Comparison of ENCODE assay signal across 9 mouse cellular contexts in genomic region chr7:110638305-110639110, GRCm38 (mm10). TPM values are rescaled to one million over a fixed set of nuclear protein-coding genes. Genes with fewer than 3 reads are reported as not detected.
DNase-seq lines count a peak whose midpoint lies in the region; ATAC-seq and TF ChIP-seq lines count a peak whose summit lies in the region.
"Had no signal": no experiment of that assay in that cellular context is flagged by ENCODE, and none has a peak within 500 bp of the region (broad histone marks: within the 10 kb centered on the region; RNA-seq: fewer than 3 reads in every experiment).

No protein-coding gene starts in this region.

- DNase-seq in lung, postnatal 0 days (ENCODE audit: low spot score) = peak; percentile 56
- no peak for DNase-seq in lung, postnatal 10 days
- DNase-seq in kidney, postnatal 0 days (ENCODE audit: low spot score) = no peak
- DNase-seq in ovary, postnatal 14 days (ENCODE audit: low spot score) = no peak
- no peak for DNase-seq in right cerebral cortex, postnatal 14 days
- DNase-seq in layer of hippocampus, postnatal 14 days (ENCODE audit: low spot score in 2 of 2) = no peak

- H3K9me3 ChIP-seq in lung, postnatal 0 days (ENCODE audit: low read length) = no peaks in the 10 kb centered on the region
- H3K9me3 ChIP-seq in heart, embryonic 16.5 days (replicated peaks; ENCODE audit: control insufficient read depth, low read length) = no peaks in the 10 kb centered on the region
- no peaks in the 10 kb centered on the region for H3K9me3 ChIP-seq in kidney, postnatal 0 days (replicated peaks; ENCODE audit: low read length)
- H3K9me3 ChIP-seq: limb, embryonic 13.5 days had no signal

- H3K4me2 ChIP-seq in lung, postnatal 0 days (replicated peaks; ENCODE audit: low read depth, low read length) = no peak overlapping the region
- H3K4me2 ChIP-seq in heart, embryonic 16.5 days (ENCODE audit: low read depth, low read length) = no peak overlapping the region; the same call in 1 of the 2 replicates
- no peak overlapping the region for H3K4me2 ChIP-seq in kidney, postnatal 0 days (ENCODE audit: low read length)
- H3K4me2 ChIP-seq: limb, embryonic 13.5 days had no signal

- no peaks in the 10 kb centered on the region for H3K36me3 ChIP-seq in lung, postnatal 0 days (ENCODE audit: insufficient read depth, low read length)
- H3K36me3 ChIP-seq in heart, embryonic 16.5 days (ENCODE audit: control insufficient read depth, insufficient read depth) = no peaks in the 10 kb centered on the region
- H3K36me3 ChIP-seq in kidney, postnatal 0 days (ENCODE audit: insufficient read depth, low read length) = no peaks in the 10 kb centered on the region
- H3K36me3 ChIP-seq: limb, embryonic 13.5 days had no signal

- H3K4me3 ChIP-seq in lung, postnatal 0 days (ENCODE audit: low read depth, low read length) = no peak overlapping the region
- H3K4me3 ChIP-seq in heart, embryonic 16.5 days (ENCODE audit: low read length) = no peak overlapping the region
- no peak overlapping the region for H3K4me3 ChIP-seq in kidney, postnatal 0 days (replicated peaks; ENCODE audit: low read depth, low read length)
- H3K4me3 ChIP-seq: limb, embryonic 13.5 days; myocyte had no signal

- 45% methylated on average over 17 of the region's 17 CpGs for WGBS in lung, postnatal 0 days
- 44% methylated on average over 17 of the region's 17 CpGs for WGBS in heart, embryonic 16.5 days
- WGBS in kidney, postnatal 0 days = 54% methylated on average over 17 of the region's 17 CpGs

- no peaks in the 10 kb centered on the region; the same call in 1 of the 2 replicates for H3K4me1 ChIP-seq in lung, postnatal 0 days (ENCODE audit: insufficient read depth, low read depth, low read length)
- H3K4me1 ChIP-seq in heart, embryonic 16.5 days (ENCODE audit: control insufficient read depth, insufficient read depth, low read length) = peaks cover 20% of the 10 kb centered on the region
- peaks cover 6% of the 10 kb centered on the region for H3K4me1 ChIP-seq in kidney, postnatal 0 days (replicated peaks; ENCODE audit: insufficient read depth, low read length)

- peak; percentile 62 for ATAC-seq in lung, postnatal 0 days
- ATAC-seq in heart, embryonic 16.5 days (replicated peaks; ENCODE audit: extremely low read depth, insufficient read depth, low FRiP score) = peak; percentile 77
- ATAC-seq in kidney, postnatal 0 days (replicated peaks; ENCODE audit: low FRiP score, low read depth) = peak; percentile 55; the same call in 1 of the 2 replicates

- H3K27ac ChIP-seq in lung, postnatal 0 days (ENCODE audit: low read length) = no peak overlapping the region
- no peak overlapping the region for H3K27ac ChIP-seq in heart, embryonic 16.5 days (ENCODE audit: low read length)
- peak overlapping the region; percentile 72 for H3K27ac ChIP-seq in kidney, postnatal 0 days
- H3K27ac ChIP-seq: limb, embryonic 13.5 days had no signal

- no peak for TF ChIP-seq EP300 in lung, postnatal 0 days (IDR thresholded peaks at IDR 0.05)

- H3K27me3 ChIP-seq in lung, postnatal 0 days (replicated peaks; ENCODE audit: insufficient read depth, low read length) = no peaks in the 10 kb centered on the region
- H3K27me3 ChIP-seq in heart, embryonic 16.5 days (ENCODE audit: control insufficient read depth, insufficient read depth, low read length) = no peaks in the 10 kb centered on the region
- H3K27me3 ChIP-seq in kidney, postnatal 0 days (ENCODE audit: insufficient read depth, low read length) = no peaks in the 10 kb centered on the region
- H3K27me3 ChIP-seq: limb, embryonic 13.5 days had no signal

- H3K9ac ChIP-seq in lung, postnatal 0 days (replicated peaks; ENCODE audit: low read depth) = no peak overlapping the region
- H3K9ac ChIP-seq in heart, embryonic 16.5 days (ENCODE audit: low read length) = 0 out of 2 replicates have a peak overlapping the region, but pooled peaks have one; percentile 25
- H3K9ac ChIP-seq in kidney, postnatal 0 days (ENCODE audit: low read depth, low read length) = no peak overlapping the region
- H3K9ac ChIP-seq: limb, embryonic 13.5 days had no signal

- no peak for TF ChIP-seq CTCF in lung, postnatal 0 days (IDR thresholded peaks at IDR 0.05)
- no peak for TF ChIP-seq CTCF in kidney, postnatal 0 days (IDR thresholded peaks at IDR 0.05; ENCODE audit: low read depth)

RNA-seq across cellular contexts. Expression of gene Adm, which starts 11.0 kb away (rescaled TPM):
- 4.8 and 7.8 TPM in 2 replicates for polyA plus RNA-seq in lung, postnatal 0 days (2015; fragmentation: Nextera tagmentation; extraction: Ambion mirVana)
- 22.6 and 25.8 TPM in 2 replicates for polyA plus RNA-seq in heart, embryonic 16.5 days (2015; fragmentation: Nextera tagmentation; extraction: Ambion mirVana)
- polyA plus RNA-seq in kidney, postnatal 0 days (2015; fragmentation: Nextera tagmentation; extraction: Ambion mirVana) = 9.9 and 10.6 TPM in 2 replicates
- 1 to 10 TPM; 1.5 to 2.4 TPM for total RNA-seq in layer of hippocampus, postnatal 14 days (2021)

RNA-seq across cellular contexts. Expression of gene Sbf2, which starts 23.8 kb away (rescaled TPM):
- polyA plus RNA-seq in lung, postnatal 0 days (2015; fragmentation: Nextera tagmentation; extraction: Ambion mirVana) = 23.3 and 25.7 TPM in 2 replicates
- polyA plus RNA-seq in heart, embryonic 16.5 days (2015; fragmentation: Nextera tagmentation; extraction: Ambion mirVana) = 30.8 and 35.0 TPM in 2 replicates
- polyA plus RNA-seq in kidney, postnatal 0 days (2015; fragmentation: Nextera tagmentation; extraction: Ambion mirVana) = 26.9 and 27.5 TPM in 2 replicates
- total RNA-seq in layer of hippocampus, postnatal 14 days (2021) = 10 to 100 TPM; 76.7 to 81.4 TPM
